Mouse (Mus musculus): Measurements from ENCODE around the gene Speg. TPM values are rescaled to one million over a fixed set of nuclear protein-coding genes. Genes with fewer than 3 reads are reported as not detected.

Gene Speg
- polyA plus RNA-seq (2015; fragmentation: Nextera tagmentation; extraction: Ambion mirVana) = 16.5 and 18.6 TPM in 2 replicates

- no peak within 1 kb of the TSS for H3K9ac ChIP-seq
- no peaks in the 10 kb centered on the region for H3K36me3 ChIP-seq
- WGBS = 8% methylated on average over 57 of the region's 57 CpGs
- ATAC-seq (ENCODE audit: insufficient number of reproducible peaks, low FRiP score, low TSS enrichment, low read depth) = peak; percentile 45
- H3K27me3 ChIP-seq = no peaks in the 10 kb centered on the region
- no peak within 1 kb of the TSS for H3K27ac ChIP-seq (replicated peaks)
- H3K4me2 ChIP-seq (replicated peaks) = peak within 1 kb of the TSS; percentile 55
- H3K9me3 ChIP-seq (replicated peaks) = no peaks in the 10 kb centered on the region
- peak within 1 kb of the TSS; percentile 29 for H3K4me3 ChIP-seq (replicated peaks)
- peaks cover 14% of the 10 kb centered on the region for H3K4me1 ChIP-seq
These were observed at the start of gene Speg for GRCm38 (mm10) chr1:75374950-75375936. Gene Speg, plus strand, starts transcription at chr1:75375297.

- Histone ChIP-seq H3K9ac (no peak overlapping the region), H3K27ac (replicated peaks) (no peak overlapping the region), H3K4me1 (no peaks in the 10 kb centered on the region), H3K27me3 (no peaks in the 10 kb centered on the region), H3K4me3 (replicated peaks) (no peak overlapping the region), H3K4me2 (replicated peaks) (no peak overlapping the region), H3K9me3 (replicated peaks) (peaks cover 4% of the 10 kb centered on the region), H3K36me3 (no peaks in the 10 kb centered on the region)
- ATAC-seq (ENCODE audit: insufficient number of reproducible peaks, low FRiP score, low TSS enrichment, low read depth) = no peak
These were observed 47.6 kb upstream of the Speg start for GRCm38 (mm10) chr1:75327461-75327860.

GRCm38 (mm10) chr1:75331271-75331670 is 43.8 kb upstream of the Speg start:
- Histone ChIP-seq H3K9ac (no peak overlapping the region), H3K9me3 (replicated peaks) (peaks cover 4% of the 10 kb centered on the region), H3K27me3 (no peaks in the 10 kb centered on the region), H3K27ac (replicated peaks) (no peak overlapping the region), H3K36me3 (no peaks in the 10 kb centered on the region), H3K4me2 (replicated peaks) (no peak overlapping the region), H3K4me3 (replicated peaks) (no peak overlapping the region), H3K4me1 (no peaks in the 10 kb centered on the region; the same call in 1 of the 2 replicates)
- 50% methylated on average over 1 of the region's 1 CpGs for WGBS
- no peak for ATAC-seq (ENCODE audit: insufficient number of reproducible peaks, low FRiP score, low TSS enrichment, low read depth)

- no peaks in the 10 kb centered on the region for H3K36me3 ChIP-seq
- WGBS = 63% methylated on average over 3 of the region's 3 CpGs
- no peak overlapping the region for H3K9ac ChIP-seq
- no peak overlapping the region for H3K4me3 ChIP-seq (replicated peaks)
- H3K4me2 ChIP-seq (replicated peaks) = no peak overlapping the region
- no peak overlapping the region for H3K27ac ChIP-seq (replicated peaks)
- no peak for ATAC-seq (ENCODE audit: insufficient number of reproducible peaks, low FRiP score, low TSS enrichment, low read depth)
- no peaks in the 10 kb centered on the region for H3K27me3 ChIP-seq
- H3K9me3 ChIP-seq (replicated peaks) = no peaks in the 10 kb centered on the region
- H3K4me1 ChIP-seq = peaks cover 33% of the 10 kb centered on the region
These were observed 38.6 kb upstream of the Speg start for GRCm38 (mm10) chr1:75336461-75336860.

- H3K4me2 ChIP-seq (replicated peaks) = no peak overlapping the region
- H3K27ac ChIP-seq (replicated peaks) = no peak overlapping the region
- peaks cover under 1% of the 10 kb centered on the region; the same call in 1 of the 2 replicates for H3K27me3 ChIP-seq
- H3K4me3 ChIP-seq (replicated peaks) = no peak overlapping the region
- H3K4me1 ChIP-seq = peaks cover 35% of the 10 kb centered on the region
- WGBS = 76% methylated on average over 9 of the region's 9 CpGs
- H3K36me3 ChIP-seq = no peaks in the 10 kb centered on the region
- H3K9me3 ChIP-seq (replicated peaks) = no peaks in the 10 kb centered on the region
- no peak for ATAC-seq (ENCODE audit: insufficient number of reproducible peaks, low FRiP score, low TSS enrichment, low read depth)
- H3K9ac ChIP-seq = no peak overlapping the region
These were observed 38.0 kb upstream of the Speg start for GRCm38 (mm10) chr1:75337097-75337496.

- Histone ChIP-seq H3K9ac (no peak overlapping the region), H3K36me3 (no peaks in the 10 kb centered on the region), H3K27me3 (peaks cover 3% of the 10 kb centered on the region; the same call in 1 of the 2 replicates), H3K9me3 (replicated peaks) (no peaks in the 10 kb centered on the region), H3K4me2 (replicated peaks) (0 out of 2 replicates have a peak overlapping the region, but pooled peaks have one; percentile 4), H3K4me3 (replicated peaks) (no peak overlapping the region), H3K27ac (replicated peaks) (peak overlapping the region; percentile 67), H3K4me1 (peaks cover 40% of the 10 kb centered on the region)
- ATAC-seq (ENCODE audit: insufficient number of reproducible peaks, low FRiP score, low TSS enrichment, low read depth) = no peak
- WGBS = 18% methylated on average over 11 of the region's 11 CpGs
These were observed 36.9 kb upstream of the Speg start for GRCm38 (mm10) chr1:75338091-75338694.

GRCm38 (mm10) chr1:75339337-75339736 is 35.8 kb upstream of the Speg start:
- H3K36me3 ChIP-seq = no peaks in the 10 kb centered on the region
- no peaks in the 10 kb centered on the region for H3K9me3 ChIP-seq (replicated peaks)
- 15% methylated on average over 9 of the region's 9 CpGs for WGBS
- peak overlapping the region; percentile 28; the same call in 1 of the 2 replicates for H3K4me2 ChIP-seq (replicated peaks)
- no peak for ATAC-seq (ENCODE audit: insufficient number of reproducible peaks, low FRiP score, low TSS enrichment, low read depth)
- H3K9ac ChIP-seq = no peak overlapping the region
- peaks cover 3% of the 10 kb centered on the region; the same call in 1 of the 2 replicates for H3K27me3 ChIP-seq
- peak overlapping the region; percentile 74 for H3K27ac ChIP-seq (replicated peaks)
- peaks cover 48% of the 10 kb centered on the region for H3K4me1 ChIP-seq
- H3K4me3 ChIP-seq (replicated peaks) = no peak overlapping the region

- H3K4me2 ChIP-seq (replicated peaks) = no peak overlapping the region
- H3K4me1 ChIP-seq = peaks cover 60% of the 10 kb centered on the region
- ATAC-seq (ENCODE audit: insufficient number of reproducible peaks, low FRiP score, low TSS enrichment, low read depth) = no peak
- WGBS = 84% methylated on average over 2 of the region's 2 CpGs
- peaks cover 3% of the 10 kb centered on the region; the same call in 1 of the 2 replicates for H3K27me3 ChIP-seq
- no peaks in the 10 kb centered on the region for H3K9me3 ChIP-seq (replicated peaks)
- no peak overlapping the region for H3K4me3 ChIP-seq (replicated peaks)
- 0 out of 2 replicates have a peak overlapping the region, but pooled peaks have one; percentile 11 for H3K27ac ChIP-seq (replicated peaks)
- H3K9ac ChIP-seq = no peak overlapping the region
- H3K36me3 ChIP-seq = no peaks in the 10 kb centered on the region
These were observed 34.6 kb upstream of the Speg start for GRCm38 (mm10) chr1:75340519-75340918.

GRCm38 (mm10) chr1:75342874-75343416 is 32.2 kb upstream of the Speg start:
- H3K9me3 ChIP-seq (replicated peaks) = no peaks in the 10 kb centered on the region
- H3K27me3 ChIP-seq = peaks cover 5% of the 10 kb centered on the region; the same call in 1 of the 2 replicates
- H3K9ac ChIP-seq = no peak overlapping the region
- under 1% methylated on average over 8 of the region's 8 CpGs for WGBS
- no peaks in the 10 kb centered on the region for H3K36me3 ChIP-seq
- H3K4me3 ChIP-seq (replicated peaks) = no peak overlapping the region
- H3K27ac ChIP-seq (replicated peaks) = no peak overlapping the region
- no peak overlapping the region for H3K4me2 ChIP-seq (replicated peaks)
- no peak for ATAC-seq (ENCODE audit: insufficient number of reproducible peaks, low FRiP score, low TSS enrichment, low read depth)
- H3K4me1 ChIP-seq = peaks cover 61% of the 10 kb centered on the region

GRCm38 (mm10) chr1:75344291-75345035 is 30.6 kb upstream of the Speg start:
- Histone ChIP-seq H3K36me3 (no peaks in the 10 kb centered on the region), H3K4me3 (replicated peaks) (no peak overlapping the region), H3K27ac (replicated peaks) (peak overlapping the region; percentile 51; the same call in 1 of the 2 replicates), H3K9ac (no peak overlapping the region), H3K4me2 (replicated peaks) (no peak overlapping the region), H3K9me3 (replicated peaks) (no peaks in the 10 kb centered on the region), H3K4me1 (peaks cover 51% of the 10 kb centered on the region), H3K27me3 (peaks cover 5% of the 10 kb centered on the region; the same call in 1 of the 2 replicates)
- ATAC-seq (ENCODE audit: insufficient number of reproducible peaks, low FRiP score, low TSS enrichment, low read depth) = peak; percentile 64
- 11% methylated on average over 15 of the region's 15 CpGs for WGBS

Measured in embryonic facial prominence, embryonic 15.5 days (tissue).